Mouse (Mus musculus) common myeloid progenitor, adult 5-6 weeks (primary cell): ENCODE results near the gene Vmn1r37. TPM values are rescaled to one million over a fixed set of nuclear protein-coding genes. Genes with fewer than 3 reads are reported as not detected.
A peak's percentile ranks its signal among the peaks of the same experiment; 100 is the strongest.
"Not testable (repeated sequence)": the region's sequence is repeated elsewhere in the genome, so short reads cannot be mapped to it uniquely, and the experiment has no call there.

Experiments
- ATAC-seq: replicated peaks from 2 replicates; pipeline ENCODE4 v1.8.0; 2016; ENCODE audit warnings: low read depth, mild to moderate bottlenecking, moderate TSS enrichment, inconsistent platforms; ENCODE audit not compliant: poor library complexity, severe bottlenecking
- total RNA-seq: library from RNA; stranded (forward); fragments of 200-1000, 187-1606 nt; gene quantifications from 2 replicates; pipeline ENCODE4 v1.2.3, GENCODE M21; 2017

Vmn1r37 gene
- not detected in 2 replicates for total RNA-seq

- not testable (repeated sequence) for ATAC-seq
These were observed at the start of gene Vmn1r37 for GRCm38 (mm10) chr6:66729082-66729481. Gene Vmn1r37, plus strand, starts transcription at chr6:66729382.

GRCm38 (mm10) chr6:66685806-66686205, 43.4 kb upstream of the Vmn1r37 start, which contains the start of gene Vmn1r35:
Gene Vmn1r35, minus strand, starts transcription at chr6:66685906.
- no peak for ATAC-seq

- no peak for ATAC-seq
These were observed 20.3 kb upstream of the Vmn1r37 start for GRCm38 (mm10) chr6:66708901-66709300.

GRCm38 (mm10) chr6:66713854-66714253, 15.3 kb upstream of the Vmn1r37 start:
- ATAC-seq: 0 out of 2 replicates have a peak, but pooled peaks have one; percentile 42

GRCm38 (mm10) chr6:66719068-66719467, 10.1 kb upstream of the Vmn1r37 start, which contains the start of gene Vmn1r36:
Gene Vmn1r36, minus strand, starts transcription at chr6:66719168.
- not testable (repeated sequence) for ATAC-seq

- ATAC-seq: not testable (repeated sequence)
These were observed 53.3 kb downstream of the Vmn1r37 start, which contains the start of gene Vmn1r38 for GRCm38 (mm10) chr6:66782527-66782926. Gene Vmn1r38, minus strand, starts transcription at chr6:66782627.

Other genes with a start within 250 kb of the Vmn1r37 start
- 109 and 113 TPM in 2 replicates for gene Mad2l1, start 194.0 kb upstream of the Vmn1r37 start, total RNA-seq
- gene Vmn1r32, start 169.3 kb upstream of the Vmn1r37 start, total RNA-seq: not detected in 2 replicates
- not detected in 2 replicates for gene Vmn1r33, start 111.1 kb upstream of the Vmn1r37 start, total RNA-seq
- gene Vmn1r34, start 85.5 kb upstream of the Vmn1r37 start, total RNA-seq: not detected in 2 replicates
- not detected in 2 replicates for gene Vmn1r35, start 43.5 kb upstream of the Vmn1r37 start, total RNA-seq
- gene Vmn1r36, start 10.2 kb upstream of the Vmn1r37 start, total RNA-seq: not detected in 2 replicates
- not detected in 2 replicates for gene Vmn1r38, start 53.2 kb downstream of the Vmn1r37 start, total RNA-seq
- gene Vmn1r39, start 81.2 kb downstream of the Vmn1r37 start, total RNA-seq: not detected in 2 replicates
- gene Gng12, start 167.0 kb downstream of the Vmn1r37 start, total RNA-seq: 79.5 and 88.0 TPM in 2 replicates